Mouse (Mus musculus) E14TG2a.4 (cell line): ENCODE data around the gene Keap1.

ENCODE experiments used
- H3K27me3 ChIP-seq: 2 replicates; pipeline ENCODE4 v1.6.1; 2014; ENCODE audit warnings: low read length, control low read depth; ENCODE audit not compliant: insufficient read depth
- H3K36me3 ChIP-seq: 2 replicates; pipeline ENCODE4 v1.6.1; 2014; ENCODE audit warnings: low read length, control low read depth; ENCODE audit not compliant: insufficient read depth
- H3K4me1 ChIP-seq: replicated peaks from 2 replicates; pipeline ENCODE4 v1.6.1; 2014; ENCODE audit warnings: low read depth, low read length, control low read depth
- H3K4me3 ChIP-seq: replicated peaks from 2 replicates; pipeline ENCODE4 v1.5.1; 2014; ENCODE audit warnings: mild to moderate bottlenecking, low read length
- H3K9me3 ChIP-seq: 2 replicates; pipeline ENCODE4 v1.6.1; 2014; ENCODE audit warnings: low read length, control low read depth
- CTCF ChIP-seq: conservative IDR thresholded peaks from 2 replicates; pipeline ENCODE4 v1.5.1; 2014; ENCODE audit warnings: low read length
- NANOG ChIP-seq: IDR thresholded peaks from 2 replicates; pipeline ENCODE4 v1.6.1; 2014; ENCODE audit warnings: borderline replicate concordance, low read length, mixed read lengths
- POU5F1 ChIP-seq: IDR thresholded peaks from 2 replicates; pipeline ENCODE4 v1.6.1; 2014; ENCODE audit warnings: low read length, borderline replicate concordance

Keap1 gene

GRCm38 (mm10) chr9:21216050-21216841, 22.9 kb downstream of the Keap1 start:
- Histone ChIP-seq H3K36me3 (peaks cover 5% of the 10 kb centered on the region; the same call in 1 of the 2 replicates), H3K9me3 (no peaks in the 10 kb centered on the region), H3K4me1 (peaks cover 42% of the 10 kb centered on the region), H3K4me3 (0 out of 2 replicates have a peak overlapping the region, but pooled peaks have one; percentile 20), H3K27me3 (peaks cover 4% of the 10 kb centered on the region; the same call in 1 of the 2 replicates)
- TF ChIP-seq NANOG (no peak), POU5F1 (no peak), CTCF (no peak)

GRCm38 (mm10) chr9:21213617-21214190, 25.5 kb downstream of the Keap1 start:
- Histone ChIP-seq H3K27me3 (peaks cover 4% of the 10 kb centered on the region; the same call in 1 of the 2 replicates), H3K4me1 (peaks cover 50% of the 10 kb centered on the region), H3K9me3 (no peaks in the 10 kb centered on the region), H3K36me3 (peaks cover 11% of the 10 kb centered on the region), H3K4me3 (no peak overlapping the region)
- TF ChIP-seq CTCF: peak; percentile 92
- TF ChIP-seq POU5F1: no peak

- Histone ChIP-seq H3K4me1 (peaks cover 60% of the 10 kb centered on the region), H3K27me3 (no peaks in the 10 kb centered on the region), H3K36me3 (peaks cover 25% of the 10 kb centered on the region), H3K9me3 (no peaks in the 10 kb centered on the region), H3K4me3 (no peak overlapping the region)
- no peak for TF ChIP-seq NANOG
- no peak for TF ChIP-seq CTCF
- no peak for TF ChIP-seq POU5F1
These were observed 27.5 kb downstream of the Keap1 start for GRCm38 (mm10) chr9:21211624-21212023.

GRCm38 (mm10) chr9:21210821-21211220, 28.3 kb downstream of the Keap1 start:
- no peak for TF ChIP-seq NANOG
- no peak for TF ChIP-seq POU5F1
- no peak for TF ChIP-seq CTCF
- Histone ChIP-seq H3K4me1 (peaks cover 59% of the 10 kb centered on the region), H3K27me3 (no peaks in the 10 kb centered on the region), H3K4me3 (peak overlapping the region; percentile 71), H3K36me3 (peaks cover 31% of the 10 kb centered on the region), H3K9me3 (no peaks in the 10 kb centered on the region)

- Histone ChIP-seq H3K36me3 (peaks cover 36% of the 10 kb centered on the region), H3K9me3 (no peaks in the 10 kb centered on the region), H3K27me3 (no peaks in the 10 kb centered on the region), H3K4me1 (peaks cover 74% of the 10 kb centered on the region), H3K4me3 (no peak overlapping the region)
- no peak for TF ChIP-seq NANOG
- TF ChIP-seq CTCF: no peak
- TF ChIP-seq POU5F1: no peak
These were observed 30.5 kb downstream of the Keap1 start for GRCm38 (mm10) chr9:21208626-21209025.

- Histone ChIP-seq H3K9me3 (no peaks in the 10 kb centered on the region), H3K36me3 (peaks cover 33% of the 10 kb centered on the region), H3K4me3 (no peak overlapping the region), H3K27me3 (no peaks in the 10 kb centered on the region), H3K4me1 (peaks cover 79% of the 10 kb centered on the region)
- TF ChIP-seq POU5F1 (no peak), NANOG (no peak), CTCF (no peak)
These were observed 32.3 kb downstream of the Keap1 start for GRCm38 (mm10) chr9:21206848-21207247.

- Histone ChIP-seq H3K36me3 (peaks cover 43% of the 10 kb centered on the region), H3K4me1 (peaks cover 79% of the 10 kb centered on the region), H3K9me3 (no peaks in the 10 kb centered on the region), H3K27me3 (no peaks in the 10 kb centered on the region), H3K4me3 (peak overlapping the region; percentile 86)
- no peak for TF ChIP-seq POU5F1
- TF ChIP-seq CTCF: no peak
- TF ChIP-seq NANOG: no peak
These were observed 34.5 kb downstream of the Keap1 start for GRCm38 (mm10) chr9:21204528-21205272.

- Histone ChIP-seq H3K9me3 (no peaks in the 10 kb centered on the region), H3K27me3 (no peaks in the 10 kb centered on the region), H3K4me3 (peak overlapping the region; percentile 86), H3K4me1 (peaks cover 76% of the 10 kb centered on the region), H3K36me3 (peaks cover 43% of the 10 kb centered on the region)
- TF ChIP-seq CTCF (no peak), POU5F1 (no peak), NANOG (no peak)
These were observed 35.0 kb downstream of the Keap1 start for GRCm38 (mm10) chr9:21204156-21204527.

GRCm38 (mm10) chr9:21198960-21199359, 40.2 kb downstream of the Keap1 start:
- H3K4me3 ChIP-seq: no peak overlapping the region
- H3K27me3 ChIP-seq: no peaks in the 10 kb centered on the region
- no peaks in the 10 kb centered on the region for H3K9me3 ChIP-seq
- TF ChIP-seq CTCF (no peak), NANOG (no peak), POU5F1 (no peak)
- peaks cover 22% of the 10 kb centered on the region for H3K36me3 ChIP-seq
- peaks cover 79% of the 10 kb centered on the region for H3K4me1 ChIP-seq
